Mouse (Mus musculus) embryonic facial prominence, embryonic 10.5 days (tissue): ENCODE results near the gene Umps. TPM values are rescaled to one million over a fixed set of nuclear protein-coding genes. Genes with fewer than 3 reads are reported as not detected.

Source experiments
- DNase-seq: peaks from one replicate; pipeline ENCODE4 v3.0.0-alpha.2; 2017; ENCODE audit warnings: low spot score
- H3K27ac ChIP-seq: fragments of 300-500 bp; sonication (generic); replicated peaks from 2 replicates; pipeline ENCODE4 v1.5.1; 2016; ENCODE audit warnings: mild to moderate bottlenecking
- H3K27me3 ChIP-seq: fragments of 300-500 bp; sonication (generic); replicated peaks from 2 replicates; pipeline ENCODE4 v1.6.1; 2016; ENCODE audit warnings: low read depth, mild to moderate bottlenecking; ENCODE audit not compliant: poor library complexity, severe bottlenecking
- H3K36me3 ChIP-seq: fragments of 300-500 bp; sonication (generic); replicated peaks from 2 replicates; pipeline ENCODE4 v1.6.1; 2016; ENCODE audit warnings: mild to moderate bottlenecking, moderate library complexity
- H3K4me1 ChIP-seq: fragments of 300-500 bp; sonication (generic); 2 replicates; pipeline ENCODE4 v1.6.1; 2016
- H3K4me3 ChIP-seq: fragments of 300-500 bp; sonication (generic); 2 replicates; pipeline ENCODE4 v1.5.1; 2016; ENCODE audit warnings: mild to moderate bottlenecking, moderate library complexity
- H3K9me3 ChIP-seq: fragments of 300-500 bp; sonication (generic); 2 replicates; pipeline ENCODE4 v1.6.1; 2016; ENCODE audit warnings: mild to moderate bottlenecking
- WGBS: fragments of 180-500 bp; shearing (Covaris S2); methylation state at CpG from one replicate; pipeline ENCODE4 v1.1.7; 2016; 5-methylcytosine and 5-hydroxymethylcytosine counted together
- polyA plus RNA-seq: library from polyadenylated mRNA; unstranded; fragments of >200 nt; fragmentation: Nextera tagmentation; extraction: Ambion mirVana; gene quantifications from 2 replicates; pipeline ENCODE4 v1.2.1, GENCODE M21; 2016

Gene Umps
- polyA plus RNA-seq, 1 experiment from 2014 or later = 105 TPM

- H3K4me3 ChIP-seq = no peak overlapping the region
- 80% methylated on average over 4 of the region's 4 CpGs for WGBS
- H3K36me3 ChIP-seq = no peaks in the 10 kb centered on the region
- H3K27me3 ChIP-seq = no peaks in the 10 kb centered on the region
- no peak for DNase-seq
- no peaks in the 10 kb centered on the region for H3K9me3 ChIP-seq
- no peak overlapping the region for H3K27ac ChIP-seq
- H3K4me1 ChIP-seq = 0 out of 2 replicates have a peak, but pooled peaks cover 3% of the 10 kb centered on the region
Observed at GRCm38 (mm10) chr16:33990712-33991111, 23.9 kb upstream of the Umps start.

GRCm38 (mm10) chr16:33989106-33989505 is 22.3 kb upstream of the Umps start:
- H3K9me3 ChIP-seq = no peaks in the 10 kb centered on the region
- H3K4me3 ChIP-seq = no peak overlapping the region
- no peaks in the 10 kb centered on the region for H3K36me3 ChIP-seq
- H3K27ac ChIP-seq = no peak overlapping the region
- 84% methylated on average over 1 of the region's 1 CpGs for WGBS
- H3K4me1 ChIP-seq = 0 out of 2 replicates have a peak, but pooled peaks cover 3% of the 10 kb centered on the region
- no peaks in the 10 kb centered on the region for H3K27me3 ChIP-seq
- DNase-seq = no peak

- H3K9me3 ChIP-seq = no peaks in the 10 kb centered on the region
- H3K4me3 ChIP-seq = no peak overlapping the region
- no peaks in the 10 kb centered on the region for H3K36me3 ChIP-seq
- H3K27me3 ChIP-seq = no peaks in the 10 kb centered on the region
- peak; percentile 64 for DNase-seq
- H3K4me1 ChIP-seq = 0 out of 2 replicates have a peak, but pooled peaks cover 3% of the 10 kb centered on the region
- no peak overlapping the region for H3K27ac ChIP-seq
- 62% methylated on average over 17 of the region's 17 CpGs for WGBS
Observed at GRCm38 (mm10) chr16:33988358-33989012, 21.6 kb upstream of the Umps start.

GRCm38 (mm10) chr16:33986993-33987392 is 20.2 kb upstream of the Umps start:
- 85% methylated on average over 7 of the region's 7 CpGs for WGBS
- no peak for DNase-seq
- Histone ChIP-seq H3K27ac (no peak overlapping the region), H3K36me3 (no peaks in the 10 kb centered on the region), H3K4me1 (0 out of 2 replicates have a peak, but pooled peaks cover 3% of the 10 kb centered on the region), H3K27me3 (no peaks in the 10 kb centered on the region), H3K4me3 (no peak overlapping the region), H3K9me3 (no peaks in the 10 kb centered on the region)

GRCm38 (mm10) chr16:33985372-33985771 is 18.5 kb upstream of the Umps start:
- Histone ChIP-seq H3K27ac (no peak overlapping the region), H3K9me3 (no peaks in the 10 kb centered on the region), H3K36me3 (no peaks in the 10 kb centered on the region), H3K4me1 (0 out of 2 replicates have a peak, but pooled peaks cover 3% of the 10 kb centered on the region), H3K27me3 (no peaks in the 10 kb centered on the region), H3K4me3 (no peak overlapping the region)
- 91% methylated on average over 6 of the region's 6 CpGs for WGBS
- no peak for DNase-seq

GRCm38 (mm10) chr16:33983712-33984111 is 16.9 kb upstream of the Umps start:
- Histone ChIP-seq H3K27me3 (no peaks in the 10 kb centered on the region), H3K4me1 (peaks cover 7% of the 10 kb centered on the region; the same call in 1 of the 2 replicates), H3K36me3 (no peaks in the 10 kb centered on the region), H3K4me3 (no peak overlapping the region), H3K27ac (no peak overlapping the region), H3K9me3 (no peaks in the 10 kb centered on the region)
- WGBS = 97% methylated on average over 6 of the region's 6 CpGs
- DNase-seq = no peak

GRCm38 (mm10) chr16:33979855-33980254 is 13.0 kb upstream of the Umps start:
- Histone ChIP-seq H3K27me3 (no peaks in the 10 kb centered on the region), H3K9me3 (peaks cover 3% of the 10 kb centered on the region; the same call in 1 of the 2 replicates), H3K4me1 (peaks cover 4% of the 10 kb centered on the region; the same call in 1 of the 2 replicates), H3K4me3 (no peak overlapping the region), H3K36me3 (peaks cover 11% of the 10 kb centered on the region; the same call in 1 of the 2 replicates), H3K27ac (no peak overlapping the region)
- 74% methylated on average over 2 of the region's 2 CpGs for WGBS
- DNase-seq = no peak

GRCm38 (mm10) chr16:33967283-33967640 is 424 bp upstream of the Umps start:
- Histone ChIP-seq H3K36me3 (peaks cover 21% of the 10 kb centered on the region), H3K27ac (peak overlapping the region; percentile 88), H3K27me3 (no peaks in the 10 kb centered on the region), H3K4me1 (peaks cover 28% of the 10 kb centered on the region), H3K4me3 (peak overlapping the region; percentile 70), H3K9me3 (no peaks in the 10 kb centered on the region)
- DNase-seq = no peak
- WGBS = 72% methylated on average over 2 of the region's 2 CpGs

- DNase-seq = no peak
- peak overlapping the region; percentile 70 for H3K4me3 ChIP-seq
- peak overlapping the region; percentile 88 for H3K27ac ChIP-seq
- H3K27me3 ChIP-seq = no peaks in the 10 kb centered on the region
- 19% methylated on average over 15 of the region's 15 CpGs for WGBS
- no peaks in the 10 kb centered on the region for H3K9me3 ChIP-seq
- peaks cover 28% of the 10 kb centered on the region for H3K4me1 ChIP-seq
- H3K36me3 ChIP-seq = peaks cover 34% of the 10 kb centered on the region
Observed at GRCm38 (mm10) chr16:33965878-33966537, 830 bp downstream of the Umps start.

GRCm38 (mm10) chr16:33963509-33963908 is 3.3 kb downstream of the Umps start:
- 92% methylated on average over 6 of the region's 6 CpGs for WGBS

GRCm38 (mm10) chr16:33954793-33955192 is 12.0 kb downstream of the Umps start:
- DNase-seq = no peak
- H3K4me1 ChIP-seq = peaks cover 6% of the 10 kb centered on the region
- no peak overlapping the region for H3K27ac ChIP-seq
- no peaks in the 10 kb centered on the region for H3K9me3 ChIP-seq
- WGBS = 100% methylated on average over 1 of the region's 1 CpGs
- peaks cover 86% of the 10 kb centered on the region for H3K36me3 ChIP-seq
- H3K4me3 ChIP-seq = no peak overlapping the region
- no peaks in the 10 kb centered on the region for H3K27me3 ChIP-seq

More at GRCm38 (mm10) chr16:33963509-33963908, 3.3 kb downstream of the Umps start:
- peaks cover 28% of the 10 kb centered on the region for H3K4me1 ChIP-seq
- H3K27ac ChIP-seq = no peak overlapping the region
- peaks cover 59% of the 10 kb centered on the region for H3K36me3 ChIP-seq
- H3K9me3 ChIP-seq = no peaks in the 10 kb centered on the region
- DNase-seq = no peak
- H3K4me3 ChIP-seq = no peak overlapping the region
- H3K27me3 ChIP-seq = no peaks in the 10 kb centered on the region

GRCm38 (mm10) chr16:33953008-33953407 is 13.8 kb downstream of the Umps start:
- 78% methylated on average over 4 of the region's 4 CpGs for WGBS
- Histone ChIP-seq H3K27ac (no peak overlapping the region), H3K36me3 (peaks cover 86% of the 10 kb centered on the region), H3K4me1 (peaks cover 22% of the 10 kb centered on the region), H3K9me3 (no peaks in the 10 kb centered on the region), H3K27me3 (no peaks in the 10 kb centered on the region), H3K4me3 (no peak overlapping the region)
- no peak for DNase-seq

GRCm38 (mm10) chr16:33950830-33951229 is 16.0 kb downstream of the Umps start:
- 31% methylated on average over 4 of the region's 4 CpGs for WGBS

More at GRCm38 (mm10) chr16:33950830-33951229, 16.0 kb downstream of the Umps start:
- no peaks in the 10 kb centered on the region for H3K9me3 ChIP-seq
- DNase-seq = peak; percentile 83
- H3K27me3 ChIP-seq = no peaks in the 10 kb centered on the region
- H3K27ac ChIP-seq = no peak overlapping the region
- peaks cover 42% of the 10 kb centered on the region for H3K4me1 ChIP-seq
- no peak overlapping the region for H3K4me3 ChIP-seq
- H3K36me3 ChIP-seq = peaks cover 86% of the 10 kb centered on the region
